Mouse (Mus musculus) T-helper 17 cell (primary cell): Measurements from ENCODE around the gene Srrm4.

ENCODE experiments used
- in situ Hi-C, 2 experiments: fragments of 300-600 bp; cut with MboI, MseI; formaldehyde crosslinking; loops; 1 replicate in 1 of 2; 2 replicates in 1 of 2; pipeline ENCODE4 v1.15.1; 2025; ENCODE audit warnings: high pct_unique_total_duplicates in 2 of 2

The Srrm4 gene

DNA sequence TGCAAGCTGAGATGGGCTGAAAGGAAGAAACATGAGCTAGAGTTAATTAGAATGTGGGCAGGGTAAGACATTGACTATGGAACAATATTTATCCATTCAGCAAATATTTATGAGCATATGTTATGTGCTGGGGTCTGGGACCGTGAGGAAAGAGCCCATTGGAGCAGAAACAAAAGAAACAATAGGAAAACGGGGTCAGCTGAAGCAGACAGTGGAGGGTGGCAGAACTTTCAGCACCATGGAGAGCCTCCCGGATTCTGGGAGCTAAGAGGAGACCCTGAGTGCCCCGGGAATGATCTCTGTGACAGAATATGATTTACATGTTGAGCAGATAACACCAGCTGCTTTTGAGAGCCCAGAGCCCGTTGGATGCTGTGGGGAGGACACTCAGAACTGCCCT, 37.7 kb downstream of the Srrm4 start:
- in situ Hi-C loops, result no loop called here

DNA sequence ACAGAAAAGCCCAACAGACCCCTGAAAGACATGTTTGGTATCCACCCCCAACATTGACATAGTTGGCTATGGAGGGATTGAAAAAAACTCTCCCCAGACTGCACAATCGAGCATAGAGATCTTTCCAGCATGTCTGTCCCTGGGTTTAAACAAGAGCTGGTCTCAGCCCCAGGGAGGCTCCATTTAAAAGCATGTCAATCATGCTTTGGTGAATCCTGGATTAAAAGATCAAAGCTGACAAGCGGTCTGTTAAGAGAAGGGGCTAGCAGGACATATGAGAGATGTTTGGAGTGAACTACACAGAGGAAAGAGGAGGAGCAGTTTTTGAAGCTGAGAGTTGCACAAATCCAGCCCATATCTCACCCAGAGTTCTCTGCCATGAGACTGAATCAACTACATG, 38.5 kb downstream of the Srrm4 start:
- in situ Hi-C loops, result no loop called here

DNA sequence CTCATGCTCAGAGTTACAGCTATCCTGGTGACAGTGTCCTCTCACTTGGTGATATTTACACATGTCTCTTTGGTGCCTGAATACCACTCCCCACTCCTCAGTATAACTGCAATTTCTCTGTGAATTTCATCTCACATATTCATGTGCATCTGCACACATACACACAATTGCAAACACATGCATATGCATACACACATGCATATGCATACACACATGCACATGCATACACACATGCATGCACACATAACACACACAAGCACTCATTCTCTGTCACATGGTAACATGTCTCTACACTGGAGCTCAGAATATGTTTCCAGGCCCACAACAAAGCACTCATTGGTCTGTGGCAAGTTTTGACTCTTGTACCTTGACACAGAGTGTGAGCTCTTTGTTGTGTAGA, 39.0 kb downstream of the Srrm4 start:
- in situ Hi-C loops, result no loop called here

DNA sequence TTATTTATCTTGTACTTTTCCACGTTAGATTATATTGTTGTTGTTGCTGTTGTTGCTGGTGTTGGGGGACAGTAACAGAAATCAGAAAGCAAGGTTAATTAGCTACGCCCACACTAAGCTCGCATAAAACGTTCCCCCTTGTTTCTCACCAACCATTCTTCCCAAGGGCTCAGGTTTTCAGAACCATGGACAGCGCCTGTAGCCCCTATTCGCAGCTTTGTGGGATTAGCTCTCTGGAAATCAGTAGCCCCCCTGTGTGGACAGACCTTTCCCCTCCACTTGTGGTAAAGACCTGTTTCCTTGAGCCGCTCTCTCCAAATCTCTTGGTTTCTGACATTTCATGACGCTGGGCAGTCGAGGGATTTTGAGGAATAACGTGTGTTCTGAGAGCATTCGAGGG, 45.9 kb downstream of the Srrm4 start:
- in situ Hi-C loops, result no loop called here

DNA sequence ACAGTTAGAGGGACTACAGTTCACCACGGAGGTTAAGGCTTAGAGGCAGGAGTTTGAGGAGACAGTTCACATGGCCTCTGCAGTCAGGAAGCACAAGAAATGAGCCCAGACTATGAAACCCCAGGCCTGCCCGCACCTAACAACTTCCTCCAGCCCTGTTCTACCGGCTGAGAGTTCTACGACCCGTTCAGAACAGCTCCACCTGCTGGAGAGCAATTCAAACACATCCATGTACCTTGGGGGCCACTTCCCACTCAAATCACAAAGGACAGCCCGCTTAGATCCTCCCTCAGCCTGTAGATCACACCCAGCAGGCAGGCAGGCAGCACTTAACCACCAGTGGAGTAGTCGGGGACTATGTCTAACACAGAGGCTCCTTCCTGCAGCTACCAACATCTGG, 49.3 kb downstream of the Srrm4 start:
- in situ Hi-C loops, result no loop called here

DNA sequence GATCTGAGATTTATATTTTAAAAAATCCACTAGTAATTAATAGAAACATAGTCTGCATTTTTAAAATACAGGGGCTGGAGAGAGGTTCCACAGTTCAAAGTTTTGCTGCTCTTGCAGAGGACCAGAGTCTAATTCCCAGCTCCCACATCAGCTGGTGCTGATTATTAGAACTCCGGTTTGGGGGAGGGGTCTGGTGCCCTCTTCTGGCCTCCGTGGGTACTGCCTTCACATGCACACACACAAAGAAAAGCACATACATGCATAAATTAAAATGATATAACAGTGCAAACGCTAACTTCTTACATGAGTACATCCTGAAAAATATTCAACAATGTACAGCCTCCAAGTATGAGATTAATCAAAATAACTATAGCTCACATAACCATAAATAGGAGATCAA, 50.5 kb downstream of the Srrm4 start:
- in situ Hi-C loops, result no loop called here

DNA sequence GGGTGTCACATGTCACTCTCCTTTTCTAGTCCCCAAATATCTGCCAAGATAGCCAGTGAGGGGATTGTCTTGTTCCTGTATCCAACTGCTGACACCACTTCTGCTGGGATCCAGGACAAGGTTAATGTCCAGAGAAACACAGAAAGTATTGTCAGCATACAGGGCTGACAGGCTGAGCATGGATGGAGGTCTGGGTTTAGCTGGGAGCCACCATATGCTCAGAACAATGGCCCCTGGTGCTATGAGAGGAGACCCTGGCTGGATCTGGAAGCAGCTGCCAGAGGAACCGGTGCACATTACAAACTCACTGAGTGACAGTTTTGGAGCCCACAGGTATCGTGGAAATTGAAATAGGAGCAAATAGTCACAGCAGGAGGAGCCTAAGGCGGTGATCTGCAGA, 52.3 kb downstream of the Srrm4 start:
- in situ Hi-C loops, result no loop called here

DNA sequence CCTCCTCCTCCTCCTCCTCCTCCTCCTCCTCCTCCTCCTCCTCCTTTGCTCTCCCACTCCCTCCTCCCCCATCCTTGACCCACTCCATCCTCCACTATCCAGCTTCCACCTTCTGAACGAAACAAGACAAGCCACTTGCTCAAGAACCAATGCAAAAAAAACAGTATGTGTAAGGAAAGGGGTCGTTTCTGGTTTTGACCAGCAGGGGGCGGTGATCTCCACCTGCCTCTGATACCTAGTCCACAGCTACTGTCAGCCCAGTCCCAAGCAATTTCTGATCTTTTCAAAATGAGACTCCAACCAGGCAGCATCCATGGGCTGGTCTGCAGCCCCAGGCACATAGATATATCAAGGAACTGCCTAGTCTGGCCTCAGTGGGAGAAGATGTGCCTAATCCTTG, 53.1 kb downstream of the Srrm4 start:
- in situ Hi-C loops, result no loop called here

DNA sequence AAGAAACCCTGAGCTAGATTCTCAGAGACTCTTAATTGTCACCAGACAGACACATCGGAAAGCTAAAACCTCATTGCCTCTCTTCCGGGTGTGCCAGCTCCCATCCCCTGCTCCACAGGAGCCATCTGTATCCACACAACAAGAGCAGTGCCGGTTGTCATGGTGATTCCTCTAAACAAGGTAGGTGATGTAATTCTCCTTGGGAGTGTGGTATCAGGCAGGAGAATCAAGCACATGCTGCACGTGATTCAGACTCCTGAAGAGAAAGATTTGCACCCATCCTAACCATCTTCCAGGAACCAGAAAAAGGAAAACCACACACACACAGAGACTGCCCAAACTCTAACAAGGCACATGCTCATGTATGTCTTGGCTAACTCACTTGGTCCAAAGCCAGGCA, 65.3 kb downstream of the Srrm4 start:
- in situ Hi-C loops, result no loop called here

DNA sequence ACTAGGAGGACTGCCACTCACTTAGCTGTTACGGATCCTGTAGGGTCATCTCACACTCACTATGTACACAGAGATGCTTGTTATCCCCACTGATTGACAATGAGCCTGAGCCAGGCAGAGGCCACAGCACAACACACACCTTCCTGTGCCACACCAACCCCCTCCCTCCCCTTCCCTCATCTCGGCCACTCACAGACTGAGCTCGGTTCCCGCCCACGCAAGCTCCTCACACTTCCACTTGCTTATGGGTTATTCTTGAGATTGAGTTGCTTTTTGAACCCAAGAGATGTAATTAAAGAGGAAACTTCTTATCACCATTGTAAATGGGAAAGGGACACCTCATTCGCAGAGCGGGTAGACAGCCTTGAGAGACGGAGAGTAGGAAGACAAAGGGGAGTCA, 66.3 kb downstream of the Srrm4 start:
- in situ Hi-C loops, result no loop called here

DNA sequence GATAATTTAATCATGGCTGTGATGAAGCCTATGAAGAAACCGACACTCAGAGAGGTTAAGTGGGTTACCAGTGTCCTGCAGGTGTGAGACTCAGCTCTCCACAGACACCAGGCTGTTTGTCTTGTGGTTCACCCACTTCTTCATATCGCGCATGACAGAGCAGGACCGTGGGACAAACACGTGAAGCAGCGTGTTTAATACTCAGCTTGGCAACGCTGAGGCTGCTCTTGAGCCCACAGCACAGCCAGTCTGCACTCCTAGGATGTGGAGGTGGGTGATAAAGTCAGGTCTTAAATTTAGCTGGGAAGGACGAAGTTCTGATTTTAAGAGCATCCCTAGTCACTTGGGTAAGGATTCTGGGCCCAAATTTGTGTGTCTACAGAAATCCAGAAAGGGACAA, 68.1 kb downstream of the Srrm4 start:
- in situ Hi-C loops, result no loop called here

DNA sequence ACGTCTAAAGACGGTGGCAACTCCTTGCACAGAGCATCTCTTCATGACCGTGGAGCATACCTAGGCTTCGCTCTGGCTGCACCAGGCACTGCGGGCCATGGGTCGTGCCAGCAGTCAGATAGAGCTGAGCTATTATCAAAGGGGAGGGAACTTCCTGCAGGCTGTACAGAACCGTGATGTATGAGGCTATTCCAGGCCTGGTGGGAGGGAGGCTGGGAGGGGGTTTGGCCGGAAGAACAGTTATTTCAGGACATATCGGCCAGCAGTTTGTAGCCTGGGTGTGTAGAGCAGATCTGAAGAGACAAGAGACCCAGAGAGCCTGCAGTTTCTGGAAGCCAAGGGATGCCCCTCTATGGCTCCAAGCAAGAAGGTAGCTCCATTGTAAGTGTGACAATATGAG, 68.5 kb downstream of the Srrm4 start:
- in situ Hi-C loops, result no loop called here

DNA sequence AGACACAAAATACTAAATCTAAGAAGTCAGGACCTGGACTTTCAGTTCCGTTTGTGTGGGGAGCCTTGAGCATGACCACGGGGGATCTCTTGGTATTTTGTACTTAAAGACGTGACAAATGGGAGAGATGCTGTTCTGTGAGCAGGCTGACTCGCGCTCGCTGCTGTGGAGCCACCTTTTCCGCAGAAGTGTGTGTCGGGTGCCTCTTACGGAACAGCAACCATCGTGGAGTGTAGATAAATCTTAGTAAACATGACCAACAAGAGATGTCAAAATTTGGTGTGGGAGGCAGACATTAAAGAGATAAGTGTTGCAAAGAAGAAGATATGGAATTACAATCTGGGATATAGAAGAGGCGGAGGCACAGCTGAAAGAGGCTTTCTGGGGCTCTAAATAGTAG, 69.3 kb downstream of the Srrm4 start:
- in situ Hi-C loops, result no loop called here

DNA sequence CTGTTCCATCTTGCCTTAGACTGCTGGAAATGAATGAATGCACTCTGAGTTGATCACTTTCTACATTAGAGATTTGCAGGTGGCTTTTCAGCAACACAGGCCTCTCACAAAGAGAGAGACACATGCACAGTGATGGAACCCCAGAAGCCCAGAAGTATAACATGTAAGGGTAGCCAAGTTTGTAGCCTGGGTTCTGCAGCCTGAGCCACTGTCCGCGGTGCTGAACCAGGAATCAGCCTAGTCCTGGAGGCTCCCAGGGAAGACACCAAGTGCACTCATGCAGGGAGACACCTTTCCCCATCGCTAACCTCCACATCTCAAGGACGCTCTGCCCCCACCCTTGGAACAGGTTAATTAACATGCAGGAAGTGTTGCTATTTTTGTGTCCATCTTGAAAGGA, 73.6 kb downstream of the Srrm4 start:
- in situ Hi-C loops, result no loop called here

DNA sequence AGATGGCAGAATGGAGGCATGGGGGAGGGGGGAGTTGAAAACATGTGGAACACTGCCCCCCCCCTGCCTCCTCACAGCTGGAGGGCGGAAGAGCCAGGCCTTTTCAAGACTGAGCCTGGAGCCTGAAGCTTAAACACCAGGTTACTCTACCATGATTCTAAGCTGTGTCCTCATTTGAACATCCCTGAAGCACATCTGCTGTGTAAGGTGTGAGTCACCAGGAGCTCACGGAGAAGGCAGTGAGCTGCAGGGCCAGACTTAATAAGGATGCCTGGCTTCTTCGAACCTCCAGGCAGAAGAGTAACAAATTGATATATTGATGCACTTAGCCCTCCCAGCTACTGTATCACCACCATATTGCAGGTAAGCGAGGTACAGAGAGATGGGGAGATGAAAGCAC, 79.5 kb downstream of the Srrm4 start:
- in situ Hi-C loops, result no loop called here

DNA sequence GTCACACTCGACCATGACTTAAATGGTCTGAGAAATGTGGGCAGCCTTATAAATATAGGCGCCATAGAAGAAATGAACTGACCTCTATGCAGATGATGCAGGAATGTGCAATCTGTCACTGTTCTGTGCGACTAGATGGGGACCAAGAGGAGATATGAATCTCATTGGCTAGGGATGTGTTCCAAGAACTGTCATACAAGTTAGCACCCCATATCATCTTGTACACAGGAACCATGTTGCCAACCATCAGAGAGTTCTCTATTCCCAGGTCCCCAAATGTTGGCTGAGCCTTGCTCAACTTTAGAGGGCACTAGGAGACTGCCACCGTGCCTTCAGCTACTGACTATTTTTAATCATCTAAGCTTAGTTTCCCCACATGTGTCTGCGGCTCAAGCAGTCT, 81.4 kb downstream of the Srrm4 start:
- in situ Hi-C loops, result no loop called here

DNA sequence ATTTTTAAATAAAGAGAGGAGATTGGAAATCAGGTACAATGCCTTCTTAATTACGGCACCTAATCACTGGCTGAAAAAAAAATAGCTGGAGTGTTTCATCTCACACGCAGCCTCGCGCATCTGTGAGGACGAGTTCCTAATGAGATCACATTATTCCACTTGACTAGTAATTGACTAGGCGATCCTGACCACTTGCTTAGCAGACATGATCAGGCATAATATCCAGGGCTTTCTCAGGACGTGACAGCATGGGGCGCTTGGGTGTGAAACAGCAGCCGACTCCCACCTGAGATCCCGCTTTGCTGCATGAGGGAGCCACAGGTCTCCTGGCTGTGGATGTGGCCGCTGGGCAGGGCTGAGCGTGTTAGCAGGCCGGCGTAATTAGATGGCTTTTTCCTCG, 90.3 kb downstream of the Srrm4 start:
- in situ Hi-C loops, result no loop called here

DNA sequence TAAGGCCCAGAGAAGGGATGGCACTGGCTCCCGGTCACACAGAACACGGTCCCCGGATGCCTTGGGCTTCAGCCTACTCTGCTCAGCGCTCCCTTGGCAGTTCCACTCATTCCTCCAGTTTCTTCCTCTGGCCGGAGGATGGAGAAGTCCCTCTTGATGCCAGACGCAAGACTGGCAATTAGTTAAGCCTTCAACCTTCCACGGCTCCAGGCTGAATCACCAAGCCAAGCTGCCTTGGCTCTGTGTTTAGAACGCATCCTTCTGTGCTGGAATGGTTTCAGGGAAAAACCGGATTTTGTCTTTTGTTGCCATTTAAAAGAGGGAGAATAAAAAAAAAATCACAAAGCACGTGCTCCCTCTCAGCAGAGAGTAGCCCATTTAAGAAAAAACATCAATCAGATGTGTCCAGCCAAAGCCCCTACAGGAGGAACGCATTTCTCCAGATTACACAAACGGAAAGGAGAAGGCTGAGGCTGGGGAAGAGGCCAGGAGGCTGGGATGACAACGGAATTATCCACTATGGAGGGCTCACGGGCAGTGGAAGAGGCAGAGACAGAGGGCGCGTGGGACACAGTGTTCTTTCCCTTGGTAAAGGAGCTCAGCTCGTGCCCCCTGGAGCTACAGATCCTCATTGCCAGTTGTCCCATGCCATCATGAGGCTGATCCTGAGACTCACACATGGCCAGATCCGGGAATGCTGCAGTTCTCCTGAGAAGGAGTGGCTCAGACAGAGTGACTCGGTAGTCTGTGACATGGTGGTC, 92.6 kb downstream of the Srrm4 start:
- in situ Hi-C loops, result no loop called here

DNA sequence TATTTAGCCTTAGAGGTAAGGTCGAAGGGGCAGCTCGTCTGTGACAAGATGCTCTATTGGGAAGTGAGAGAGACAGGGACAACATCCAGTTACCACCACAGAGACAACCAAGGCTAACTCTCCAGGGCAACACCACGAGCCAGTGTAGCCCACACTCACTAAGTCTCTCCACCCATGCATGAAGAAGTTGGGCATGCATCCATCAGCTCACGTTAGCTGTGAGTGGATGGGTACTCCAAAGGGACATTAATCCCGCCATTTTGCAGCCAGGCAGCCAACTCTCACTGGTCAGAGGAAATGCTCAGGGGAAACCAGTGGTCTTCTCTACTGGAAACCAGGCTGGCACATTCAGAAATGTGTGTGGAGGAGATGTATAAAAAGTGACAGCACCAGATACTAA, 93.8 kb downstream of the Srrm4 start:
- in situ Hi-C loops, result no loop called here

DNA sequence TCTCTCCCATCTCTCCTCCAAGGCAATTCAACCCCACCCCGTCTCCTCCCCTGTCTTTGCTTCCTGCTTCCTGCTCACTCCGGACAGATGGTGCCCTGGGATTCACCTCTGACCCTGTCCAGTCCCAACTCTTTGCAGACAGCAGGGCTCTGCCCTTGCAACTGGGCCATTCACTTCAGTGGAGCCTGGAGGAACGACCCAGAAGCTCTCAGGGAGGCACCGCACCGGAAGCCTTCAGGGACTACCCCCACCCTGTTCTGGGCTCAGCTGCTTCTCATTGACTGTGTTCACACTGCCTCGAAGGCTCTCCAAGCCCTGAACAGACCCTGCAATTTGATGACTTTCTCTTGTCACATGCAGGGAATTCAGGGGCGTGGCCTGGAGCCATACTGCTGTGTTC, 94.4 kb downstream of the Srrm4 start:
- in situ Hi-C loops, result no loop called here

DNA sequence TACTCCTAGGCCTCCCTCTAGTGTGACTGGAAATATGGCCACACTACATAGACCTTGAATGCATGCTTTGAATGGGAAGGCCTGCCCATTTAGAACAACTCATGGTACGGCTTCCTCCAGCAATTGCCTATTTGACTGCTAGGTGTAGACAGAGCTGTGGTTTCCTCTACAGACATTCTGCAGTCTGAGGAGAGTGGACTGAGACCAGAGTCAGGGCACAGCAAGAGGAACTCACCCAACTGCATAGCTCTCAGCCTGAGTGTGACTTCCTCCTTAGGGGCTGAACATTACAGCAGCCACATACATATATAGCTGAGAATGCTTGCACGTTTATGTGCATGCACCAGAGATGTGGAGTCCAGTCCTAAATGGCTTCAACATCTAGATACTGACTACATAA, 94.9 kb downstream of the Srrm4 start:
- in situ Hi-C loops, result no loop called here

DNA sequence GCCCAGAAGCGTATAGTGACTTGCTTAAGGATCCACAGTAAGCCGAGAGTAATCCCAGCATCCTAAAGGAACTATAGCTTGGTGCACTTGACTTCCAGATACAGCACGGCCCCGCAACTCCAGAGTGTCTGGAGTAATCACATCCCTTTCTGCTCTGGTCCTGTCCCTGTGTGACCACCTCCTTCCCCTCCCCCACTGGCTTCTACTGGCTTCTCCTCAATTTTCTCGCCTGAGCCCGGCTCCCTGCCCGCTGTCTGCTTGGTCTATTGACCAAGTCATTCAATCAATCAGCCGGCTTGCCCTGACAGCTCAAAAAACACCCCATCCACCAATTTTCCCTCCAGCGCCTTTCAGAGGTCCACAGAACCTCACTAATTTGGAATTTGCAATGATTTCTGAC, 96.2 kb downstream of the Srrm4 start:
- in situ Hi-C loops, result no loop called here

DNA sequence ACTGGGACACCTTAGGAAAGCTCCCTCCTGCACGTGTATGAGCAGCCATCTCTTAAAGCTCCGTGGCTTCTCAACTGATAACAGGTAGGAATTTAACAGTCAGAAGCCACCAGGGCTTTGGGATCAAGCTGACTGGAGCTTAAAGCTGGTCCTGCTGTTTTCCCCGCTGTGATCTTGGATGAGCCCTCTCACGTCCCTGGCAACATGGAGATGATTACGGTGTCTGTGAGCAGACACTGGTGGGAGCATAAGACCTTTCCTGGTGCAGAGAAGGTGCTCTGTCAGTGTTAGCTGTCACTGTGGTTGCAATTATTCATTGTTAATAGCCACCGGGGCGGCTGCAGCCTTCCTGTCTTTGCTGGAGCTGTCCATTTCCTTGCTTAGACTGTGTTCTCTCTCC, 97.2 kb downstream of the Srrm4 start:
- in situ Hi-C loops, result no loop called here

DNA sequence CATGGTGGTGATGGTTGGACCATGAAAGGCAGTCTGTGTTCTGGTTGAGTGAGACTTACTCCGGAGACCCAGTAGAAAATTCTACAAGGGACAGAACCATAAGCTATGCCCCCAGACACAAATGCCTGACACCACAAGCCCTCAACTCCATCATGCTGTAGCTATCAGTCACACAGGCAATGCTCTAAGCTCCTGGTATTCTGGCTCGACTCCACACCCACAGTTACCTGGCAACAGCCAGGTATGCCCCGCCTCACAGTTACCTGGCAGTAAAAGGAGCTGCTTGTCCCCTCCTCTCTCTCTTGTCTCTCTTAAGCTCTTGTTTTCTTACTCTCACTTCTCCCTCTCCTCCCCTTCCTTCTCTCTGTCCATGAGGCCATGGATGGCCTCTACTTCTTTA, 98.9 kb downstream of the Srrm4 start:
- in situ Hi-C loops, result no loop called here
